Mouse (Mus musculus) hindbrain, embryonic 14.5 days (tissue): ENCODE data around the gene 1700123O20Rik. TPM values are rescaled to one million over a fixed set of nuclear protein-coding genes. Genes with fewer than 3 reads are reported as not detected.

Experiments used
- ATAC-seq: fragments of 200-750 bp; cut with Nextera tagmentation; 2 replicates; pipeline ENCODE4 v1.8.0; 2017; ENCODE audit warnings: moderate number of reproducible peaks, mild to moderate bottlenecking, moderate TSS enrichment, moderate library complexity; ENCODE audit not compliant: low FRiP score
- DNase-seq: peaks from one replicate; pipeline ENCODE4 v3.0.0-alpha.2; 2015; ENCODE audit warnings: low spot score
- H3K27ac ChIP-seq: fragments of 300-500 bp; sonication (generic); 2 replicates; pipeline ENCODE4 v1.5.1; 2014; ENCODE audit warnings: mild to moderate bottlenecking, moderate library complexity
- H3K27me3 ChIP-seq: fragments of 300-500 bp; sonication (generic); 2 replicates; pipeline ENCODE4 v1.6.1; 2014; ENCODE audit warnings: mild to moderate bottlenecking, low read length, mixed read lengths; ENCODE audit not compliant: control insufficient read depth, insufficient read depth
- H3K36me3 ChIP-seq: fragments of 300-500 bp; sonication (generic); replicated peaks from 2 replicates; pipeline ENCODE4 v1.6.1; 2014; ENCODE audit not compliant: control insufficient read depth, insufficient read depth
- H3K4me1 ChIP-seq: fragments of 300-500 bp; sonication (generic); replicated peaks from 2 replicates; pipeline ENCODE4 v1.6.1; 2014; ENCODE audit warnings: antibody characterized with exemption, low read length, mixed read lengths; ENCODE audit not compliant: control insufficient read depth, insufficient read depth
- H3K4me2 ChIP-seq: fragments of 300-500 bp; sonication (generic); replicated peaks from 2 replicates; pipeline ENCODE4 v1.6.1; 2014; ENCODE audit warnings: mild to moderate bottlenecking, moderate library complexity
- H3K4me3 ChIP-seq: fragments of 300-500 bp; sonication (generic); replicated peaks from 2 replicates; pipeline ENCODE4 v1.5.1; 2014; ENCODE audit warnings: mild to moderate bottlenecking, low read length
- H3K9ac ChIP-seq: fragments of 300-500 bp; sonication (generic); 2 replicates; pipeline ENCODE4 v1.6.1; 2014
- H3K9me3 ChIP-seq: fragments of 300-500 bp; sonication (generic); 2 replicates; pipeline ENCODE4 v1.6.1; 2016; ENCODE audit warnings: low read length; ENCODE audit not compliant: control insufficient read depth
- WGBS: fragments of 180-500 bp; shearing (Covaris S2); extraction: QIAGEN DNeasy Blood & Tissue Kit; methylation state at CpG from one replicate; pipeline ENCODE4 v1.1.7; 2014; 5-methylcytosine and 5-hydroxymethylcytosine counted together
- polyA plus RNA-seq: library from polyadenylated mRNA; unstranded; fragments of >200 nt; fragmentation: Nextera tagmentation; extraction: Ambion mirVana; gene quantifications from 2 replicates; pipeline ENCODE4 v1.2.1, GENCODE M21; 2014

The 1700123O20Rik gene
- polyA plus RNA-seq = 67.1 and 71.2 TPM in 2 replicates

GRCm38 (mm10) chr14:54686063-54686521 is at the start of gene 1700123O20Rik:
Gene 1700123O20Rik, plus strand, starts transcription at chr14:54686216.
- peak within 1 kb of the TSS; percentile 85 for H3K4me3 ChIP-seq
- WGBS = under 1% methylated on average over 41 of the region's 41 CpGs
- ATAC-seq = peak; percentile 79

GRCm38 (mm10) chr14:54636954-54637353 is 49.1 kb upstream of the 1700123O20Rik start:
- H3K36me3 ChIP-seq = peaks cover 68% of the 10 kb centered on the region
- ATAC-seq (no peak), DNase-seq (peak; percentile 49)
- H3K4me3 ChIP-seq = no peak overlapping the region
- no peaks in the 10 kb centered on the region for H3K9me3 ChIP-seq
- H3K9ac ChIP-seq = no peak overlapping the region
- no peak overlapping the region for H3K4me2 ChIP-seq
- no peaks in the 10 kb centered on the region for H3K27me3 ChIP-seq
- WGBS = 49% methylated on average over 8 of the region's 8 CpGs
- peaks cover 12% of the 10 kb centered on the region for H3K4me1 ChIP-seq
- no peak overlapping the region for H3K27ac ChIP-seq

More at GRCm38 (mm10) chr14:54686063-54686521, at the start of gene 1700123O20Rik:
- peak within 1 kb of the TSS; percentile 88 for H3K9ac ChIP-seq
- H3K36me3 ChIP-seq = peaks cover 47% of the 10 kb centered on the region
- peaks cover 22% of the 10 kb centered on the region for H3K4me1 ChIP-seq
- peak; percentile 79 for DNase-seq
- peak within 1 kb of the TSS; percentile 89 for H3K4me2 ChIP-seq
- peak within 1 kb of the TSS; percentile 97 for H3K27ac ChIP-seq
- no peaks in the 10 kb centered on the region for H3K27me3 ChIP-seq
- H3K9me3 ChIP-seq = no peaks in the 10 kb centered on the region

GRCm38 (mm10) chr14:54638210-54638609 is 47.8 kb upstream of the 1700123O20Rik start:
- no peak overlapping the region for H3K27ac ChIP-seq
- peaks cover 12% of the 10 kb centered on the region for H3K4me1 ChIP-seq
- no peaks in the 10 kb centered on the region for H3K27me3 ChIP-seq
- no peak overlapping the region for H3K4me2 ChIP-seq
- H3K36me3 ChIP-seq = peaks cover 67% of the 10 kb centered on the region
- DNase-seq = no peak
- H3K9me3 ChIP-seq = no peaks in the 10 kb centered on the region
- H3K4me3 ChIP-seq = no peak overlapping the region
- ATAC-seq = no peak
- WGBS = 76% methylated on average over 5 of the region's 5 CpGs
- no peak overlapping the region for H3K9ac ChIP-seq

- ATAC-seq (no peak), DNase-seq (no peak)
- peaks cover 12% of the 10 kb centered on the region for H3K4me1 ChIP-seq
- peak overlapping the region; percentile 97 for H3K9ac ChIP-seq
- H3K9me3 ChIP-seq = no peaks in the 10 kb centered on the region
- H3K27me3 ChIP-seq = no peaks in the 10 kb centered on the region
- H3K27ac ChIP-seq = no peak overlapping the region
- peaks cover 69% of the 10 kb centered on the region for H3K36me3 ChIP-seq
- H3K4me3 ChIP-seq = peak overlapping the region; percentile 81
- peak overlapping the region; percentile 61 for H3K4me2 ChIP-seq
- WGBS = 18% methylated on average over 4 of the region's 4 CpGs
These were observed 45.9 kb upstream of the 1700123O20Rik start for GRCm38 (mm10) chr14:54640121-54640520.

DNA sequence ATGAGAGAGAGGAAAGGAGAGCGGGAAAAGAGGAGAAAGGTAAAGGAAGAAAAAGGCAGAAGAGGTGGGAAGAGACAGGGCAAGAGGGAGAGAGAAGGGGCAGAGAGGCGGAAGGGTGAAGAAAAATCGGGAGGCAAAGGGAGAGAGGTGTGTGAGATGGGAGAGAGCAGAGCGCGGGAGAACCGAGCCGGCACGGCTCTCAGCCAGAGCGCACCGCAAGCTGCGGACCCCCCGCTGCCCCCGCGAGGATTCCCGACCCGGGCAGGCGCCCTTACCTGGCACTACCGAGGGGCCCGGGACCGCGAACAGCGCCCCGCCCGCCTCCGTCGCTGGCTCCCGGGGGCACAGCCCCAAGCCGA is 45.1 kb upstream of the 1700123O20Rik start, which contains the start of gene Gm17606:
Gene Gm17606 (plus strand): TSS at position 7 of the 359 bp plus-strand sequence.
- no peaks in the 10 kb centered on the region for H3K9me3 ChIP-seq
- H3K4me3 ChIP-seq = peak within 1 kb of the TSS; percentile 81
- under 1% methylated on average over 19 of the region's 28 CpGs for WGBS
- ATAC-seq = no peak; the same call in 1 of the 2 replicates
- peak within 1 kb of the TSS; percentile 74 for H3K27ac ChIP-seq
- no peaks in the 10 kb centered on the region for H3K27me3 ChIP-seq
- H3K4me2 ChIP-seq = peak within 1 kb of the TSS; percentile 61
- H3K9ac ChIP-seq = peak within 1 kb of the TSS; percentile 97
- peaks cover 72% of the 10 kb centered on the region for H3K36me3 ChIP-seq
- peak; percentile 28 for DNase-seq
- H3K4me1 ChIP-seq = peaks cover 12% of the 10 kb centered on the region

GRCm38 (mm10) chr14:54641305-54641969 is 44.6 kb upstream of the 1700123O20Rik start, which contains the start of gene Cdh24:
Gene Cdh24, minus strand, starts transcription at chr14:54641364.
- Histone ChIP-seq H3K9ac (peak within 1 kb of the TSS; percentile 97), H3K9me3 (no peaks in the 10 kb centered on the region), H3K27me3 (no peaks in the 10 kb centered on the region), H3K4me3 (peak within 1 kb of the TSS; percentile 81), H3K27ac (peak within 1 kb of the TSS; percentile 74), H3K36me3 (peaks cover 72% of the 10 kb centered on the region), H3K4me2 (peak within 1 kb of the TSS; percentile 61), H3K4me1 (peaks cover 12% of the 10 kb centered on the region)
- ATAC-seq = peak; percentile 92
- 0% methylated on average over 51 of the region's 52 CpGs for WGBS
- DNase-seq = peak; percentile 93

DNA sequence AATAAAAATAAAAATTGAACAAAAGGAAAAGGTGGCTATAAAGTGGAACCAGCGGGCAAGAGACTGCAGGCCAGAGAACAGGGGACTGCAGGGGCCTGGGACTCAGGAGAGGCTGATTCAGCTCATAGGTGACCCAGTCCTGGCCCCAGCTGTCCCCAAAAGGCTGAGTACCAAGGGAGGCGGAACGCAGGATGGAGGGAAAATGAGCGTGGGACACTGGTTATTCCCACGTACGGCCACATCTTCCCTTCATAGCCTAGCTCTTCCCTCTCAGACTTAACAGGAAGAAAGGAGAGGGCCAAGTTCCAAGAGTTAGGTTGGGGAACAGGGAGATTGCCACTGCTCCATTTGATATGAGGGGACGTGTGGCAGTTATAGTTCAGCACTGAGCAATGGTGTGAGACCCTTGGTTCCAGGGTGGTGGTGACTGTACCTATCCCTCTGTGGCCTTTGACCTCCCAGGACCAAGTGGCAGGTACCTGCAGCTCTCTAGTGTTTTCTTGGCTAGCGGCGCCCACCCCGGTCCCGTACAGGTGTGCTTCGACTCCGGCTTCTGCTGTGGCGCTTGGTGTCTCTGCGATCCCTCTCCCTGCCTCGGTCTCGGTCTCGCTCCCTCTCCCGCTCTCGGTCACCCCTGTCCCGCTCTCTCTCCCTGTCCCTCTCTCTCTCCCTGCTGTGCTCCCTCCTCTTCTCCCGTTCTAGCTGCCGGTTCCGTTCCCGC is 43.6 kb upstream of the 1700123O20Rik start:
- Histone ChIP-seq H3K9me3 (no peaks in the 10 kb centered on the region), H3K36me3 (peaks cover 72% of the 10 kb centered on the region), H3K27ac (no peak overlapping the region), H3K9ac (no peak overlapping the region), H3K4me3 (no peak overlapping the region), H3K27me3 (no peaks in the 10 kb centered on the region), H3K4me2 (no peak overlapping the region), H3K4me1 (peaks cover 12% of the 10 kb centered on the region)
- DNase-seq (no peak), ATAC-seq (no peak)
- 79% methylated on average over 25 of the region's 25 CpGs for WGBS

DNA sequence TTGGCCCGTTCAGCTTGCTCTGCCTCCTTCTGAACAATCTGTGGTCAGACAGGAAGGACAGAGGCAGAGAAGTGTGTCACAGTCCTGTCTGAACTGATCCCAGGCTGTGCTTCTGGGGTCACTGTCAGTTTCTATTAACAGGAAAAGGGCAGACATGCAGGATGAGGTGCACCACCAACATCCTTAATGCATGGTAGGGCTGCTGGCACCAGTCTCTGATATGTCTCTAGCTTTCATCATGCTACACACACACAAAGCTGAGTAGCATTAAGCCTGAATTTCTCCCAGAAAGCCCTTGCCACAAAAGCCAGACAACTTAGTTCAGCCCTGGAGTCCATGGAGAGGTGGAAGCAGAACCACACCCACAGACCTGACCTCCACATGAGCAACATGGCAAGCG is 43.0 kb upstream of the 1700123O20Rik start:
- ATAC-seq (no peak), DNase-seq (no peak)
- Histone ChIP-seq H3K4me3 (no peak overlapping the region), H3K9ac (no peak overlapping the region), H3K27me3 (no peaks in the 10 kb centered on the region), H3K4me1 (peaks cover 12% of the 10 kb centered on the region), H3K9me3 (no peaks in the 10 kb centered on the region), H3K36me3 (peaks cover 72% of the 10 kb centered on the region), H3K4me2 (no peak overlapping the region), H3K27ac (no peak overlapping the region)
- 85% methylated on average over 2 of the region's 2 CpGs for WGBS

DNA sequence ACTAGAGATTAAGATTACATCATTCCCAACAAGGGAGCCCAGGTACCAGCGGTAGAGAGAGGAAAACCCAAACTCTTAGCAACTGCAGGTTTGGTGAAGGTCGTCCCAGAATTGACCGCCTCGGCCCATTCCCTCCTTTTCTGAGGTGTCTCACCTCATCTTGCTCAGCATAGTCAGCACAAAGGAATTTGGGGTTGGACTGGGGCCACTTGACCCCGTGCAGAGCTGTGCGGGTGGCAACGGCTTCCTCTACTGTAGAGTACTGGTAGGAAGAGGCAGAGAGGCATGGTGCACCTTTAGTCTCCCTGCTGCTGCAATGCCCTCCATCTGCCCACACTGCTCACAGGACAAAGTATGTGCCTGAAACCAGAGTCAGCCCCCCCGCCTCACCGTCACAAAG is 41.7 kb upstream of the 1700123O20Rik start:
- H3K36me3 ChIP-seq = peaks cover 72% of the 10 kb centered on the region
- no peaks in the 10 kb centered on the region for H3K27me3 ChIP-seq
- H3K27ac ChIP-seq = no peak overlapping the region
- ATAC-seq = no peak
- WGBS = 93% methylated on average over 9 of the region's 9 CpGs
- peaks cover 9% of the 10 kb centered on the region for H3K4me1 ChIP-seq
- H3K4me2 ChIP-seq = no peak overlapping the region
- H3K9me3 ChIP-seq = no peaks in the 10 kb centered on the region
- no peak overlapping the region for H3K9ac ChIP-seq
- DNase-seq = no peak
- H3K4me3 ChIP-seq = no peak overlapping the region
